Mouse (Mus musculus): ENCODE measurements around the gene Lhx5.

Lhx5 gene

GRCm38 (mm10) chr5:120464321-120464720 is 32.8 kb downstream of the Lhx5 start:
- DNase-seq (ENCODE audit: low spot score in 2 of 2), result no peak

- no peak for DNase-seq (ENCODE audit: low spot score in 2 of 2)
These were observed 33.6 kb downstream of the Lhx5 start for GRCm38 (mm10) chr5:120465062-120465461.

GRCm38 (mm10) chr5:120465860-120466259 is 34.4 kb downstream of the Lhx5 start:
- DNase-seq (ENCODE audit: low spot score in 2 of 2), result no peak

- no peak for DNase-seq (ENCODE audit: low spot score in 2 of 2)
These were observed 35.5 kb downstream of the Lhx5 start for GRCm38 (mm10) chr5:120467026-120467425.

GRCm38 (mm10) chr5:120468336-120468735 is 36.8 kb downstream of the Lhx5 start:
- DNase-seq (ENCODE audit: low spot score in 2 of 2), result no peak

- DNase-seq (ENCODE audit: low spot score in 2 of 2), result no peak
These were observed 37.3 kb downstream of the Lhx5 start for GRCm38 (mm10) chr5:120468830-120469229.

- DNase-seq (ENCODE audit: low spot score in 2 of 2), result no peak
These were observed 40.0 kb downstream of the Lhx5 start for GRCm38 (mm10) chr5:120471538-120471937.

GRCm38 (mm10) chr5:120472770-120473169 is 41.3 kb downstream of the Lhx5 start, which contains the start of gene Sdsl:
TSS of gene Sdsl (minus strand) at chr5:120472810.
- DNase-seq (ENCODE audit: low spot score in 2 of 2), result no peak

- DNase-seq (ENCODE audit: low spot score in 2 of 2), result no peak
These were observed 41.9 kb downstream of the Lhx5 start for GRCm38 (mm10) chr5:120473361-120473760.

GRCm38 (mm10) chr5:120475861-120476260 is 44.4 kb downstream of the Lhx5 start:
- no peak for DNase-seq (ENCODE audit: low spot score in 2 of 2)

- no peak for DNase-seq (ENCODE audit: low spot score in 2 of 2)
These were observed 44.8 kb downstream of the Lhx5 start, which contains the start of gene Sds for GRCm38 (mm10) chr5:120476296-120476695. TSS of gene Sds (plus strand) at chr5:120476526.

GRCm38 (mm10) chr5:120477993-120478392 is 46.5 kb downstream of the Lhx5 start:
- no peak for DNase-seq (ENCODE audit: low spot score in 2 of 2)

- no peak for DNase-seq (ENCODE audit: low spot score in 2 of 2)
These were observed 48.0 kb downstream of the Lhx5 start for GRCm38 (mm10) chr5:120479538-120479937.

GRCm38 (mm10) chr5:120481205-120481604 is 49.7 kb downstream of the Lhx5 start:
- no peak for DNase-seq (ENCODE audit: low spot score in 2 of 2)

- DNase-seq (ENCODE audit: low spot score in 2 of 2), result no peak
These were observed 51.9 kb downstream of the Lhx5 start for GRCm38 (mm10) chr5:120483399-120483798.

GRCm38 (mm10) chr5:120487844-120488243 is 56.3 kb downstream of the Lhx5 start:
- DNase-seq (ENCODE audit: low spot score in 2 of 2), result no peak

GRCm38 (mm10) chr5:120490679-120491192 is 59.2 kb downstream of the Lhx5 start:
- DNase-seq (ENCODE audit: low spot score in 2 of 2), result no peak
